Mouse (Mus musculus) ES-E14 (cell line): ENCODE data around the gene C9orf72.

Source experiments
- CHD2 ChIP-seq: IDR thresholded peaks from 2 replicates; pipeline ENCODE4 v1.6.1; 2014; ENCODE audit warnings: mild to moderate bottlenecking, low read depth, low read length, inconsistent platforms
- HCFC1 ChIP-seq: IDR thresholded peaks from 2 replicates; pipeline ENCODE4 v1.6.1; 2012; ENCODE audit warnings: low read length, inconsistent platforms, borderline replicate concordance; ENCODE audit not compliant: insufficient read depth
- MAFK ChIP-seq: IDR thresholded peaks from 2 replicates; pipeline ENCODE4 v1.6.1; 2014; ENCODE audit warnings: mild to moderate bottlenecking, low read depth, low read length, inconsistent platforms; ENCODE audit not compliant: insufficient read depth
- ZC3H11A ChIP-seq: IDR thresholded peaks from 2 replicates; pipeline ENCODE4 v1.6.1; 2012; ENCODE audit warnings: low read depth, mild to moderate bottlenecking, inconsistent platforms, low read length, borderline replicate concordance
- ZNF384 ChIP-seq: IDR thresholded peaks from 2 replicates; pipeline ENCODE4 v1.6.1; 2012; ENCODE audit warnings: low read depth, low read length, inconsistent platforms

- peak; percentile 67 for TF ChIP-seq ZNF384
- TF ChIP-seq ZC3H11A: no peak
- TF ChIP-seq HCFC1: no peak
- TF ChIP-seq MAFK: no peak
- TF ChIP-seq CHD2: no peak
Observed at GRCm38 (mm10) chr4:35226496-35226992, 569 bp upstream of the C9orf72 start.
